Mouse (Mus musculus): ENCODE results near the gene Megf11.
A peak's percentile ranks its signal among the peaks of the same experiment; 100 is the strongest.
"Not testable (repeated sequence)": the region's sequence is repeated elsewhere in the genome, so short reads cannot be mapped to it uniquely, and the experiment has no call there.

Megf11 gene

GRCm38 (mm10) chr9:64471336-64471735 lies 85.9 kb downstream of the Megf11 start:
- no peak for DNase-seq

DNA sequence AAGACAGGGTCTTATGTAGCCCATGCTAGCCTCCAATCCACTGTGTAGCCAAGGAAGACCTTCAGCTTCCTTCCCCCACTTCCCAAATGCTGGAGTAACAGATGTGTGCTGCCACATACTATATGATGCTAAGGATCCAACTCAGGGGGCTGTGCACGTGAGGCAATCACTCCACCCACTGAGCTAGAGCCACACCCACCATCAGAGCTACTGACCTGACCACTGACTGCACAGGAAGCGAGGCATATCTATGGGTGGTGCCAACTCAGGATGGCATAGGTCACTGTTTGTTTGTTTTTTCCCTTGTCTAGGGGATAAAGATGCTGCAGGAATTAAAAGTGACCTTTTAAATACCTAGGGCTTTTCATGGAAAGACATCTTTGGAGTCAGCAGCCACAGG lies 86.7 kb downstream of the Megf11 start:
- DNase-seq, result no peak

DNA sequence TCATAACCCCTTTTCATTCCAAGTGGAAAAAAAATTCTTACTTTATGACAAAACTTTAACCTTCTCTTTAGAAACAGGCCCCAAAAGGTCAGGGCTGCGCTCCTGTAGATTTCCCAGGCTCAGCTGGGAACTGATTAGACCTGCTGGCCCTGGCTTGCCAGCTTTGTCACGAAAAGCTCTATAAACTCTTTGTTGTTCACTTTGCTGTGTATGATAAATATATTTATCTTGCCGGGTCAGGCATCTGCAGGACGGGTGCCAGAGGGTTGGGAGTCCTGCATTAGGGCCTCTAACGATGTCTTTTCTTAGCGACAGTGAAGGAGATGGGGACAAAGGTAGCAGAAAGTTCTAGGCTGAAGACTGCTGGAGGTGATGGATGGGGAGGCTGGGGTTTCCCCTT lies 87.3 kb downstream of the Megf11 start:
- no peak for DNase-seq

- DNase-seq, result peak; percentile 20
Measured at GRCm38 (mm10) chr9:64473170-64473569, 87.7 kb downstream of the Megf11 start.

- no peak for DNase-seq
Measured at GRCm38 (mm10) chr9:64473695-64474094, 88.3 kb downstream of the Megf11 start.

DNA sequence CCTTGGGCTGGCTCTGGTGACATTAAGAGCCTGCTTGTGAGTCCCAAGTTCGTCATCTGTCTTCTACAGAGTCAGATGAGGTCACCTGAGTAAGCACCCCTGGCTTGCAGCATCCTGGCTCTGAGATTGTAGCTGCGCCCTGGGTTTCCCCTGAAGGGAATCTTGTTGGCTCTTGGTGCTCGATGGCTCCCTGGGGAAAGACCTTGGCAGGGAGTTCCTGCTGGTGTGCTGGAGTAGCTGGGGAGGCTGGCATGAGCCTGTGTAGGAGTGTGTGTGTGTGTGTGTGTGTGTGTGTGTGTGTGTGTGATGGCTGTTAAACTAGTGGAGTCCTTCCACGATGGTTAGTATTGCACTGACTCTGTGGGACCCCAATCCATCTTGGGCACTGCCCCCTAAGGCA lies 88.7 kb downstream of the Megf11 start:
- DNase-seq, result peak; percentile 34

GRCm38 (mm10) chr9:64475942-64476341 lies 90.5 kb downstream of the Megf11 start:
- no peak for DNase-seq

GRCm38 (mm10) chr9:64477397-64477796 lies 92.0 kb downstream of the Megf11 start:
- not testable (repeated sequence) for DNase-seq

- DNase-seq, result no peak
Measured at GRCm38 (mm10) chr9:64482126-64482525, 96.7 kb downstream of the Megf11 start.

- DNase-seq, result peak; percentile 6
Measured at GRCm38 (mm10) chr9:64487377-64487776, 102.0 kb downstream of the Megf11 start.

GRCm38 (mm10) chr9:64494647-64495046 lies 109.2 kb downstream of the Megf11 start:
- no peak for DNase-seq

GRCm38 (mm10) chr9:64498929-64499328 lies 113.5 kb downstream of the Megf11 start:
- no peak for DNase-seq

DNA sequence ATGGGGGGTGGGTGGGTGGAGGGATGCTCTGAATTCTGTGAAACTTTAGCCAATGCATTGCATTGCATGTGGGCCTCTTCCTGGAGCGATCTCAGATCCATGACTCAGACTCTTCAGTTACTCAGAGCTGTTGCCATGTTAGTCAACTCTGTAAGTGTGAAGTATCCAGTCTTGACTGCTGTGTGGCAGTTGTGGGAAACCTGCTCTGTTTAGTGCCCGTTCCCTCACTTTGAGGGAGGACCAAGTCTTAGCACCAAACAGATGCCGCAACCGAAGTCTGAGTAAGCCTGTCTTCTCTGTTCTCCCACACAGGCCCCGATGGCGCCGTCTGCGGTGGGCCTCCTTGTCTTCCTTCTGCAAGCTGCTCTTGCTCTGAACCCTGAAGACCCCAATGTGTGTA lies 115.8 kb downstream of the Megf11 start:
- DNase-seq, result no peak

- no peak for DNase-seq
Measured at GRCm38 (mm10) chr9:64503996-64504395, 118.6 kb downstream of the Megf11 start.

DNA sequence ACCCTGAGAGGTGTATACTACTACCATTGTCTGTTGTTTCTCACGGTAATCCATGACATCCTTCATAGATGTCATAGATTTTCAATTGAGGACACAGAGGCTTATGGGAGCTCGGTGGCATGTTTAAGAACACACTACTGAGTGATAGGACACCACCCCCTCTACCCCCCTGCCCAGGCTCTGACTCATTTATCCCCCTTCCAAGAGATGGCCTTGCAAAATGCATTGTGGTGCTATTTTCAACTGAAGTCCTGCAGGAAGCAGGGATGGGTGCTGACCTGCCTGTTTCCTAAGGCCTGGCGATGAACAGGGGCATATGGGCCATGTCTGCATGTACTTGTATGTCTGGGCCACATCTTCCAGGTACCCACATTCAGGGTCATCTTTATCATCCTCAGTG lies 119.0 kb downstream of the Megf11 start:
- no peak for DNase-seq

GRCm38 (mm10) chr9:64504921-64505320 lies 119.5 kb downstream of the Megf11 start:
- DNase-seq, result peak; percentile 11

DNA sequence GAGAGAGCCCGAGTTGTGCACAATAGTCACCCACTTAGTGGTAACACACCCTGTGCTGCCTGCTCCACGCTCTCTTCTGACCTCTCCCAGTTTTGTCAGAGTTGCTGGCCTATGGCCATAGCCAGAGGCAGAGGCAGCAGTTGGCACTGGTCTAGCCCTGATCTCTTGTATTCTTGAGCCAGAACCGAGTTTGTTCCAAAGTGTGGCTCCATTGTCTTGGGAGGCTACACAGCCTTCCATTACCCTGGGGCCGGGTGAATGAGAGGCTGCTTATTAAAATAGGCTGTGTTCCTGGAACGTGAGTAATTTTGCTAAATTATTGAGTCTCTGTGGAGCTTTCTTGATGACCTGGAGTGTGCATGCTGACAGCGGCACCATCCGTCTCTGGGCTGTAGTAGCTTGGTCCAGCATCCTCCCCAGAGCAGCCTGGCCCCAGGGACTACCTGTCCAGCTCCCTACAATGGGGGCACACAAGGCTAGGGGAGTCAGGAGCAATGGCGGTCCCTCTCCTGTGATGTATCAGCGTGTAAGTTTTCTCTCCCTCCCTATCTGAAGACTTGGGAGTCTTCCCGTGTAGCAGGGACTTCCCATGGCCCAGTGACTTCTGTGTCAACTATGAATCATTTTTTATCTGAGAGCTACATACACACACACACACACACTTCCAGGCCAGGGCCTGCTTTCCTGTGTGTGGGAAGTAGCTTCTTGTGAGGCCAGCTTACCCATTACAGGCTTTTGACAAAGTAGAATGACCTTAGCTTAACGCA lies 121.2 kb downstream of the Megf11 start:
- peak; percentile 38 for DNase-seq

DNA sequence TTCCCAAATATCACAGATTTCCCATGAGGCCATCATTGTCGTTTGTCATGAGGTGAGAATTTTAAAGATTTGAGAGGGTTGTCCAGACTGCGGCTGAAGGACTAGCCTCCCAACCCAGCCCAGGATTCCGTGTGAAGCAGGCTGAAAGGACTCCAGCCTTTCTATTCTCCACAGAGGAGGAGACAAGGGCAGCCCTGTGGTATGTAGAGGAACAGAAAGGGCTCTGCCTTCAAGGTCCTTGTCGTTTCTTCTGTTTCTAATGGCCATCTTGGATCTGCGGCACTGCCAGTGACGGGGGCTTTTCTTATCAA lies 121.7 kb downstream of the Megf11 start:
- no peak for DNase-seq

GRCm38 (mm10) chr9:64507995-64508394 lies 122.6 kb downstream of the Megf11 start:
- no peak for DNase-seq

DNA sequence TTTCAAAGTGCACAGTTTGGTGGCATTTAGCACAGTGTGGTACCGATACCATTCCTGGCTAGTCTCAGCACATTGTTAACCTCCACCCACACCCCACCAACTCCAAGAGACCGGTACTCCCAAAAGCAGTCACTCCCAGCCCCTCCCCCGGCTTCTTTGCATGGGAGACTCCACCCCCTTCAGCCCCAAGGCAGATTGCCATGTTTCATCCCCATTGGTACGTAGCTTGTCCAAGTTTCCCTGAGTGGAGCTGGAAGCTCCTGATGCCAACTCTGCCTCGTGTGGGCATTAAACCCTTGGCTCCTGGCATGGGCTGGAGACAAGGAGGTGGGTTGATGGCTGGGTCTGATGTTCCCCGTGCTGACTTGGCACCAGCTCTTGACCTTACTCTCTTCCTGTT lies 129.4 kb downstream of the Megf11 start:
- DNase-seq, result no peak

DNA sequence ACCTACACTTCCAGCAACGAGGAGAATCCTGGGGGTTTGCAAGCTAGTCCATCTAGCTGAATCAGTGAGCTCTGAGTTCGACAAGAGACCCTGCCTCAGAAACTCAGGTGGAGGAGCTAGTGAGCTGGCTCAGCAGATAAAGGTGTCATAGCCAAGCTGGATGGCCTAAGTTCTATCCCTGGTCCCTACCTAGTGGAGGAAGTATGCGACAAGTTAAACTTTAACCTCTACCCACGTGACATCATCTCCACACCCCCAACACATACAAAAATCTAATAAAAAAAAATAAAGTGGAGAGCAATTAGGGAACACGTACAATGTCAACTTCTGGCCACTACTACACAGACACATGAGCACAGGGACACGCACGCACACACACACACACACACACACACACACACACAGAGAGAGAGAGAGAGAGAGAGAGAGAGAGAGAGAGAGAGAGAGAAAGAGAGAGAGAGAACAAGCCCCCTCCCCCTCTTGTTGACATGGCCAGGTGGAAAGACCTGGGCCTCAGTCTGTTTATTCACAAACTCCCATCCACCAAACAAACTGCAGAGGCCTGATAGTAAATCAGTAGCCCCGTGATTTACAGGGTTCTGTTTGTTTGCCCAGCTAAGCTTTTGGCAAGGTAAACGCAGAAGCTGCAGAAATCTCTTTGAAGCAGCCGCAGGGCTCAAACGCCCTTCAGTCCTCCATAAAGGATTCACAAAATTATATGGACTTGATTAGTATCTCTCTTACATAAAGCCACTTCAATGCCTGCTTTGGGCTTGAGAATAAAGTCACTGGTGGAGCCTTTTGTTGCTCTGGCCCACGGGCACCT lies 134.7 kb downstream of the Megf11 start:
- DNase-seq, result no peak

GRCm38 (mm10) chr9:64520747-64521283 lies 135.4 kb downstream of the Megf11 start:
- DNase-seq, result no peak

DNA sequence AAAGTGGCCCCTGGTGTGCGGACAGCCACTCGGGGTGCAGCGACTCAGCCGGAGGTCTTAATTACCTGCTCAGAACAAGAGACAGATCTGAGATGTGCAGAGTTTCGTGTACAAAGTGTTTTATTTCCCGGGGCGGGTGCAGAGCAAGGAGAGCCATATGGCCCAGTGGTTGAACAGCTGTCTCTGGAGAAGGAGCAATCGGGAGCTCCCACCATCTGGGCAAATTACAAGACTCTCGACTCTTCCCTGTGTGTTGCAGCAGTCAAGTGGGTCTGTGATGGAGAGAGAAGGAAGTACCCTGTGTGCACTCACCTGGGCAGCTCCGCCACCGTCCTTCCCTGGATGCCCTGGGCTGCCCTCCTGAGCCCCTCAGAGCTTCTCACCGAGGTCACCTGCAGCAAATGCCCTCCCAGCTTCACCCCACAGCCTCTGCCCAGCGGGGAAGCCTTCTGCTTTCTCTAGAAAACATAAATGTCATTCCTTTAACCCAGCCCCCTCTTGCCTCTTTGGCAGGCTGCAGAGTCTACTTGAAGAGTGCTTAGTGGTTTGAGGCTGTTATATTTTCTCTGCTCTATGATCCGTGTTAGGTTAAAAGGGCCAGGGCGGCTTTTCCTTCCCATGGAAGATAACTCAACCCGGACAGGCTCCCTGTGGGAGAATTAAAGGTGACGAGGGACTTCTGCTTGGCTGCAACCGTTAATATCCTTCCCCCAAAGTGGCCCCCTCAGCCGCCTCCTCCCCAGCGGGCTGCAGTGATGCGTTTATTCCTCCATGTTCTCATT lies 138.0 kb downstream of the Megf11 start:
- no peak for DNase-seq

Measured in kidney, adult 9 months (tissue).